Mouse (Mus musculus) liver, adult (tissue): Measurements from ENCODE around the gene A530016L24Rik.

Experiments used
- GATA4 ChIP-seq: IDR thresholded peaks from 2 replicates; pipeline ENCODE4 v1.6.1; 2014; ENCODE audit warnings: mild to moderate bottlenecking, low read length; ENCODE audit not compliant: insufficient replicate concordance

The A530016L24Rik gene

GRCm38 (mm10) chr12:112470216-112470615 lies 19.0 kb upstream of the A530016L24Rik start:
- no peak for TF ChIP-seq GATA4

- TF ChIP-seq GATA4 = no peak
Measured at GRCm38 (mm10) chr12:112473777-112474176, 15.5 kb upstream of the A530016L24Rik start.

GRCm38 (mm10) chr12:112489535-112489934 lies 287 bp downstream of the A530016L24Rik start:
- no peak for TF ChIP-seq GATA4

- no peak for TF ChIP-seq GATA4
Measured at GRCm38 (mm10) chr12:112490444-112490939, 1.2 kb downstream of the A530016L24Rik start.

GRCm38 (mm10) chr12:112496136-112496535 lies 6.9 kb downstream of the A530016L24Rik start:
- no peak for TF ChIP-seq GATA4

- TF ChIP-seq GATA4 = no peak
Measured at GRCm38 (mm10) chr12:112497731-112498130, 8.5 kb downstream of the A530016L24Rik start.

- no peak for TF ChIP-seq GATA4
Measured at GRCm38 (mm10) chr12:112498683-112499082, 9.4 kb downstream of the A530016L24Rik start.

GRCm38 (mm10) chr12:112503003-112503771 lies 13.9 kb downstream of the A530016L24Rik start:
- TF ChIP-seq GATA4 = peak; percentile 73; the same call in 1 of the 2 replicates

GRCm38 (mm10) chr12:112506267-112506666 lies 17.0 kb downstream of the A530016L24Rik start:
- no peak for TF ChIP-seq GATA4

GRCm38 (mm10) chr12:112507264-112507663 lies 18.0 kb downstream of the A530016L24Rik start:
- no peak for TF ChIP-seq GATA4

GRCm38 (mm10) chr12:112507984-112508383 lies 18.7 kb downstream of the A530016L24Rik start:
- TF ChIP-seq GATA4 = no peak

GRCm38 (mm10) chr12:112510365-112510732 lies 21.1 kb downstream of the A530016L24Rik start:
- TF ChIP-seq GATA4 = no peak

GRCm38 (mm10) chr12:112510733-112511372 lies 21.6 kb downstream of the A530016L24Rik start:
- no peak for TF ChIP-seq GATA4

- TF ChIP-seq GATA4 = no peak
Measured at GRCm38 (mm10) chr12:112514897-112515296, 25.6 kb downstream of the A530016L24Rik start.

GRCm38 (mm10) chr12:112516697-112517337 lies 27.6 kb downstream of the A530016L24Rik start, which contains the start of gene Tmem179:
Tmem179 (minus strand) TSS chr12:112516747.
- TF ChIP-seq GATA4 = peak; percentile 85; the same call in 1 of the 2 replicates

- peak; percentile 85; the same call in 1 of the 2 replicates for TF ChIP-seq GATA4
Measured at GRCm38 (mm10) chr12:112518105-112518504, 28.9 kb downstream of the A530016L24Rik start.
